Mouse (Mus musculus): Measurements from ENCODE around the gene Mmp9.

- no peak for TF ChIP-seq MAFK (IDR thresholded peaks at IDR 0.05; ENCODE audit: insufficient read depth, low read depth, low read length)
- no peak for TF ChIP-seq ZNF384 (IDR thresholded peaks at IDR 0.05; ENCODE audit: low read depth, low read length)
- TF ChIP-seq CHD2 (IDR thresholded peaks at IDR 0.05; ENCODE audit: low read depth, low read length), result no peak
- no peak for TF ChIP-seq ZC3H11A (IDR thresholded peaks at IDR 0.05; ENCODE audit: borderline replicate concordance, low read depth, low read length)
These were observed 47.8 kb upstream of the Mmp9 start for GRCm38 (mm10) chr2:164892696-164893216.
